Mouse (Mus musculus) CH12.LX (cell line): ENCODE measurements around the gene Meox1.

Source experiments
- CTCF ChIP-seq, 2 experiments: IDR thresholded peaks in 1 of 2; conservative IDR thresholded peaks in 1 of 2; 2 replicates each; pipeline ENCODE4 v1.5.1; 2011 to 2012; ENCODE audit warnings: low read depth in 2 of 2, low read length in 2 of 2, improper control_type of control experiment in 1 of 2, inconsistent platforms in 1 of 2, mild to moderate bottlenecking in 1 of 2, moderate library complexity in 1 of 2
- EP300 ChIP-seq: IDR thresholded peaks from 2 replicates; pipeline ENCODE4 v1.6.1; 2011; ENCODE audit warnings: low read length, improper control_type of control experiment
- JUND ChIP-seq: conservative IDR thresholded peaks from 2 replicates; pipeline ENCODE4 v1.6.1; 2011; ENCODE audit warnings: low read depth, low read length, improper control_type of control experiment
- KAT2A ChIP-seq: IDR thresholded peaks from 2 replicates; pipeline ENCODE4 v1.6.1; 2012; ENCODE audit warnings: low read length, improper control_type of control experiment, inconsistent platforms; ENCODE audit not compliant: insufficient replicate concordance
- MAX ChIP-seq: IDR thresholded peaks from 2 replicates; pipeline ENCODE4 v1.6.1; 2011; ENCODE audit warnings: low read length, improper control_type of control experiment
- POLR2AphosphoS2 ChIP-seq: IDR thresholded peaks from 2 replicates; pipeline ENCODE4 v1.6.1; 2011; ENCODE audit warnings: low read depth, low read length, improper control_type of control experiment
- TCF12 ChIP-seq: IDR thresholded peaks from 2 replicates; pipeline ENCODE4 v1.6.1; 2014; ENCODE audit warnings: low read depth, mild to moderate bottlenecking, inconsistent platforms, low read length, improper control_type of control experiment
- USF1 ChIP-seq: IDR thresholded peaks from 2 replicates; pipeline ENCODE4 v1.6.1; 2014; ENCODE audit warnings: low read depth, mild to moderate bottlenecking, inconsistent platforms, low read length, improper control_type of control experiment

GRCm38 (mm10) chr11:101881604-101882071, 12.5 kb downstream of the Meox1 start:
- TF ChIP-seq JUND (no peak), POLR2AphosphoS2 (no peak), CTCF (conservative IDR thresholded peaks at IDR 0.05 in 1 of 2, IDR thresholded peaks at IDR 0.05 in 1 of 2; ENCODE audit: low read depth in 2 of 2, low read length in 2 of 2) (no peak), USF1 (no peak), EP300 (no peak), TCF12 (no peak), MAX (no peak), KAT2A (no peak)
